Mouse (Mus musculus): ENCODE measurements at regions not wholly inside any gene's neighbourhood (a gene's known extent, or its start where the extent isn't known, plus 50 kb on each side); places are given as distances from the start of the nearest gene placed in this dataset.

GRCm38 (mm10) chr11:64643171-64643570 is 206.7 kb upstream of the F930015N05Rik start:
- no peak overlapping the region for H3K27ac ChIP-seq (replicated peaks; ENCODE audit: insufficient read depth, low read depth, low read length)
- WGBS = 86% methylated on average over 5 of the region's 5 CpGs
- H3K4me1 ChIP-seq (ENCODE audit: control insufficient read depth, insufficient read depth, low read length) = no peaks in the 10 kb centered on the region
- H3K36me3 ChIP-seq (ENCODE audit: control insufficient read depth, insufficient read depth, low read length) = no peaks in the 10 kb centered on the region
- H3K4me3 ChIP-seq (ENCODE audit: insufficient read depth, low read depth, low read length) = no peak overlapping the region
- TF ChIP-seq POLR2A (IDR thresholded peaks at IDR 0.05; ENCODE audit: extremely low read depth, insufficient read depth, low read length) (no peak), CTCF (IDR thresholded peaks at IDR 0.05; ENCODE audit: low read depth, low read length) (no peak)
- H3K79me2 ChIP-seq (ENCODE audit: control insufficient read depth, insufficient read depth, low read length) = no peaks in the 10 kb centered on the region
- DNase-seq (ENCODE audit: extremely low read depth, low read depth, low spot score) = no peak
- no peak overlapping the region for H3K9ac ChIP-seq (ENCODE audit: low read depth, low read length)
- no peaks in the 10 kb centered on the region for H3K27me3 ChIP-seq (ENCODE audit: control insufficient read depth, insufficient read depth, low read length)

DNA sequence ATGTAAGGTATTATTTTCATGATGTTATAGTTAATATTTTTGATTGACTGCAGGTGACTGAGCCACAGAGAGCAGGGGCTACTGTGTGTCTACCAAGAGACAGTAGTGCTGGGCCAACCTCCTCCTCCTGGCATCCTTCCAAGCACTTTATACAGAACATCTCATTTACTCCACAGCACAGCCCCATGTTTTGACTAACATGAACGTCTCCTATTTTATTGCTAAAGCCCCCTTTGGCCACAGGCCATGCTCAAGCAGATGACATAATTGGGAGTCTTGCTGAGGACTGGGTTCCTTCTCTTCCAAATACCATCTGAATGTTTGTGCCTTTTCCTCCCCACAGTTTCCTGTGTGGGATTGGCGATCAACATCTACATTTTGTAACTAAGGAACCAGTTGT is 211.5 kb upstream of the F930015N05Rik start:
- no peak overlapping the region for H3K9ac ChIP-seq (ENCODE audit: low read depth, low read length)
- no peaks in the 10 kb centered on the region for H3K36me3 ChIP-seq (ENCODE audit: control insufficient read depth, insufficient read depth, low read length)
- DNase-seq (ENCODE audit: extremely low read depth, low read depth, low spot score) = no peak
- H3K4me3 ChIP-seq (ENCODE audit: insufficient read depth, low read depth, low read length) = no peak overlapping the region
- H3K27me3 ChIP-seq (ENCODE audit: control insufficient read depth, insufficient read depth, low read length) = no peaks in the 10 kb centered on the region
- 80% methylated on average over 2 of the region's 2 CpGs for WGBS
- H3K27ac ChIP-seq (replicated peaks; ENCODE audit: insufficient read depth, low read depth, low read length) = no peak overlapping the region
- TF ChIP-seq POLR2A (IDR thresholded peaks at IDR 0.05; ENCODE audit: extremely low read depth, insufficient read depth, low read length) (no peak), CTCF (IDR thresholded peaks at IDR 0.05; ENCODE audit: low read depth, low read length) (no peak)
- H3K4me1 ChIP-seq (ENCODE audit: control insufficient read depth, insufficient read depth, low read length) = no peaks in the 10 kb centered on the region
- no peaks in the 10 kb centered on the region for H3K79me2 ChIP-seq (ENCODE audit: control insufficient read depth, insufficient read depth, low read length)

GRCm38 (mm10) chr11:64650571-64651282 is 214.3 kb upstream of the F930015N05Rik start:
- Histone ChIP-seq H3K27me3 (ENCODE audit: control insufficient read depth, insufficient read depth, low read length) (no peaks in the 10 kb centered on the region), H3K4me3 (ENCODE audit: insufficient read depth, low read depth, low read length) (no peak overlapping the region), H3K9ac (ENCODE audit: low read depth, low read length) (no peak overlapping the region), H3K27ac (replicated peaks; ENCODE audit: insufficient read depth, low read depth, low read length) (no peak overlapping the region), H3K79me2 (ENCODE audit: control insufficient read depth, insufficient read depth, low read length) (no peaks in the 10 kb centered on the region), H3K36me3 (ENCODE audit: control insufficient read depth, insufficient read depth, low read length) (no peaks in the 10 kb centered on the region), H3K4me1 (ENCODE audit: control insufficient read depth, insufficient read depth, low read length) (no peaks in the 10 kb centered on the region)
- WGBS = 90% methylated on average over 10 of the region's 10 CpGs
- no peak for DNase-seq (ENCODE audit: extremely low read depth, low read depth, low spot score)
- no peak for TF ChIP-seq CTCF (IDR thresholded peaks at IDR 0.05; ENCODE audit: low read depth, low read length)
- no peak for TF ChIP-seq POLR2A (IDR thresholded peaks at IDR 0.05; ENCODE audit: extremely low read depth, insufficient read depth, low read length)

DNA sequence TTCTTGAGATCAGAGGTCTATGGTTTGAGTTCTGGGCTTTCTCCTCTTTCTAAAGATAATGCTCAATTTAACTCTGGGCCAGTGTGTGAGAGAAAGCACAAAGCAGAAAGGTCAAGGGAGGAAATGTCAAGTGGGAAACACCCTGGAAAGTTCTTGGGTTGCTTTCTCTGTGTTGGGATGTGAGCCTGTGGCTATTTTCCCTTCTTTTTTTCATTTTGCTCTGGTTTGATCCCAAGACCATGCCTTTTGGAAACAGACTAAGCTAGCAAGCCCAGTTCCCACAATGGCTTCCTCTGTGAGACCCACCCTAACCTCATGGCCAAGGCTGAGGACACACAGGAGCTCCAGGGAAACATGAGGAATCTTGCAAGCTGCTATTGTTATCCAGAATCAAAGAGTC is 216.4 kb upstream of the F930015N05Rik start:
- Histone ChIP-seq H3K4me3 (ENCODE audit: insufficient read depth, low read depth, low read length) (no peak overlapping the region), H3K36me3 (ENCODE audit: control insufficient read depth, insufficient read depth, low read length) (no peaks in the 10 kb centered on the region), H3K79me2 (ENCODE audit: control insufficient read depth, insufficient read depth, low read length) (no peaks in the 10 kb centered on the region), H3K27me3 (ENCODE audit: control insufficient read depth, insufficient read depth, low read length) (no peaks in the 10 kb centered on the region), H3K9ac (ENCODE audit: low read depth, low read length) (no peak overlapping the region), H3K27ac (replicated peaks; ENCODE audit: insufficient read depth, low read depth, low read length) (no peak overlapping the region), H3K4me1 (ENCODE audit: control insufficient read depth, insufficient read depth, low read length) (no peaks in the 10 kb centered on the region)
- no peak for DNase-seq (ENCODE audit: extremely low read depth, low read depth, low spot score)
- TF ChIP-seq POLR2A (IDR thresholded peaks at IDR 0.05; ENCODE audit: extremely low read depth, insufficient read depth, low read length) (no peak), CTCF (IDR thresholded peaks at IDR 0.05; ENCODE audit: low read depth, low read length) (no peak)

GRCm38 (mm10) chr11:64655162-64655561 is 218.7 kb upstream of the F930015N05Rik start:
- H3K27ac ChIP-seq (replicated peaks; ENCODE audit: insufficient read depth, low read depth, low read length) = no peak overlapping the region
- H3K79me2 ChIP-seq (ENCODE audit: control insufficient read depth, insufficient read depth, low read length) = no peaks in the 10 kb centered on the region
- H3K4me3 ChIP-seq (ENCODE audit: insufficient read depth, low read depth, low read length) = no peak overlapping the region
- WGBS = 50% methylated on average over 1 of the region's 1 CpGs
- H3K4me1 ChIP-seq (ENCODE audit: control insufficient read depth, insufficient read depth, low read length) = no peaks in the 10 kb centered on the region
- DNase-seq (ENCODE audit: extremely low read depth, low read depth, low spot score) = peak; percentile 24
- H3K36me3 ChIP-seq (ENCODE audit: control insufficient read depth, insufficient read depth, low read length) = no peaks in the 10 kb centered on the region
- H3K27me3 ChIP-seq (ENCODE audit: control insufficient read depth, insufficient read depth, low read length) = no peaks in the 10 kb centered on the region
- TF ChIP-seq CTCF (IDR thresholded peaks at IDR 0.05; ENCODE audit: low read depth, low read length) (no peak), POLR2A (IDR thresholded peaks at IDR 0.05; ENCODE audit: extremely low read depth, insufficient read depth, low read length) (no peak)
- H3K9ac ChIP-seq (ENCODE audit: low read depth, low read length) = no peak overlapping the region

GRCm38 (mm10) chr11:64663166-64663565 is 226.7 kb upstream of the F930015N05Rik start:
- Histone ChIP-seq H3K4me1 (ENCODE audit: control insufficient read depth, insufficient read depth, low read length) (no peaks in the 10 kb centered on the region), H3K27ac (replicated peaks; ENCODE audit: insufficient read depth, low read depth, low read length) (no peak overlapping the region), H3K79me2 (ENCODE audit: control insufficient read depth, insufficient read depth, low read length) (no peaks in the 10 kb centered on the region), H3K27me3 (ENCODE audit: control insufficient read depth, insufficient read depth, low read length) (no peaks in the 10 kb centered on the region), H3K9ac (ENCODE audit: low read depth, low read length) (no peak overlapping the region), H3K4me3 (ENCODE audit: insufficient read depth, low read depth, low read length) (no peak overlapping the region), H3K36me3 (ENCODE audit: control insufficient read depth, insufficient read depth, low read length) (no peaks in the 10 kb centered on the region)
- no peak for DNase-seq (ENCODE audit: extremely low read depth, low read depth, low spot score)
- 70% methylated on average over 6 of the region's 6 CpGs for WGBS
- no peak for TF ChIP-seq CTCF (IDR thresholded peaks at IDR 0.05; ENCODE audit: low read depth, low read length)
- TF ChIP-seq POLR2A (IDR thresholded peaks at IDR 0.05; ENCODE audit: extremely low read depth, insufficient read depth, low read length) = no peak
